Mouse (Mus musculus) kidney, embryonic 14.5 days (tissue): ENCODE measurements around the gene Prpf4b. TPM values are rescaled to one million over a fixed set of nuclear protein-coding genes. Genes with fewer than 3 reads are reported as not detected.

Experiments used
- ATAC-seq: fragments of 200-750 bp; cut with Nextera tagmentation; 2 replicates; pipeline ENCODE4 v1.8.0; 2017; ENCODE audit warnings: moderate number of reproducible peaks, mild to moderate bottlenecking, moderate TSS enrichment, moderate library complexity; ENCODE audit not compliant: low FRiP score, low TSS enrichment
- H3K27ac ChIP-seq: fragments of 300-500 bp; sonication (generic); 2 replicates; pipeline ENCODE4 v1.5.1; 2014; ENCODE audit warnings: low read depth, mild to moderate bottlenecking, low read length, moderate library complexity, mixed read lengths
- H3K27me3 ChIP-seq: fragments of 300-500 bp; sonication (generic); 2 replicates; pipeline ENCODE4 v1.6.1; 2014; ENCODE audit warnings: mild to moderate bottlenecking, low read length; ENCODE audit not compliant: control insufficient read depth, insufficient read depth
- H3K36me3 ChIP-seq: fragments of 300-500 bp; sonication (generic); 2 replicates; pipeline ENCODE4 v1.6.1; 2014; ENCODE audit warnings: low read length, mixed read lengths; ENCODE audit not compliant: control insufficient read depth, insufficient read depth
- H3K4me1 ChIP-seq: fragments of 300-500 bp; sonication (generic); 2 replicates; pipeline ENCODE4 v1.6.1; 2014; ENCODE audit warnings: low read length, mixed read lengths; ENCODE audit not compliant: control insufficient read depth, insufficient read depth
- H3K4me2 ChIP-seq: fragments of 300-500 bp; sonication (generic); replicated peaks from 2 replicates; pipeline ENCODE4 v1.6.1; 2014; ENCODE audit warnings: low read depth, mild to moderate bottlenecking, low read length
- H3K4me3 ChIP-seq: fragments of 300-500 bp; sonication (generic); 2 replicates; pipeline ENCODE4 v1.5.1; 2014; ENCODE audit warnings: mild to moderate bottlenecking, low read length
- H3K9ac ChIP-seq: fragments of 300-500 bp; sonication (generic); 2 replicates; pipeline ENCODE4 v1.6.1; 2014; ENCODE audit warnings: low read depth, mild to moderate bottlenecking, low read length, moderate library complexity
- H3K9me3 ChIP-seq: fragments of 300-500 bp; sonication (generic); 2 replicates; pipeline ENCODE4 v1.6.1; 2016; ENCODE audit warnings: low read length; ENCODE audit not compliant: control insufficient read depth
- WGBS: fragments of 180-500 bp; shearing (Covaris S2); extraction: QIAGEN DNeasy Blood & Tissue Kit; methylation state at CpG from one replicate; pipeline ENCODE4 v1.1.7; 2014; 5-methylcytosine and 5-hydroxymethylcytosine counted together
- polyA plus RNA-seq: library from polyadenylated mRNA; unstranded; fragments of >200 nt; fragmentation: Nextera tagmentation; extraction: Ambion mirVana; gene quantifications from 2 replicates; pipeline ENCODE4 v1.2.1, GENCODE M21; 2014

The Prpf4b gene
- polyA plus RNA-seq, result 66.4 and 89.3 TPM in 2 replicates

GRCm38 (mm10) chr13:34875166-34875710 is at the start of gene Prpf4b:
Gene Prpf4b, plus strand, starts transcription at chr13:34875302.
- H3K27me3 ChIP-seq, result no peaks in the 10 kb centered on the region
- ATAC-seq, result peak; percentile 80
- WGBS, result under 1% methylated on average over 40 of the region's 40 CpGs

GRCm38 (mm10) chr13:34826760-34827690 is 48.1 kb upstream of the Prpf4b start:
- Histone ChIP-seq H3K36me3 (no peaks in the 10 kb centered on the region), H3K9me3 (no peaks in the 10 kb centered on the region), H3K4me1 (no peaks in the 10 kb centered on the region), H3K4me3 (no peak overlapping the region), H3K27me3 (no peaks in the 10 kb centered on the region), H3K4me2 (no peak overlapping the region), H3K9ac (no peak overlapping the region), H3K27ac (no peak overlapping the region)
- WGBS, result 85% methylated on average over 3 of the region's 3 CpGs
- no peak for ATAC-seq

More at GRCm38 (mm10) chr13:34875166-34875710, at the start of gene Prpf4b:
- Histone ChIP-seq H3K9ac (peak within 1 kb of the TSS; percentile 95), H3K4me1 (peaks cover 14% of the 10 kb centered on the region; the same call in 1 of the 2 replicates), H3K4me2 (peak within 1 kb of the TSS; percentile 76), H3K36me3 (no peaks in the 10 kb centered on the region), H3K4me3 (peak within 1 kb of the TSS; percentile 97), H3K9me3 (no peaks in the 10 kb centered on the region), H3K27ac (peak within 1 kb of the TSS; percentile 99)

GRCm38 (mm10) chr13:34827988-34828882 is 46.9 kb upstream of the Prpf4b start:
- Histone ChIP-seq H3K4me2 (no peak overlapping the region), H3K9ac (no peak overlapping the region), H3K4me3 (no peak overlapping the region), H3K9me3 (no peaks in the 10 kb centered on the region), H3K27ac (no peak overlapping the region), H3K27me3 (no peaks in the 10 kb centered on the region), H3K4me1 (no peaks in the 10 kb centered on the region), H3K36me3 (no peaks in the 10 kb centered on the region)
- no peak for ATAC-seq
- WGBS, result 74% methylated on average over 10 of the region's 10 CpGs

GRCm38 (mm10) chr13:34842851-34843250 is 32.3 kb upstream of the Prpf4b start:
- Histone ChIP-seq H3K4me1 (no peaks in the 10 kb centered on the region), H3K4me3 (no peak overlapping the region), H3K27me3 (no peaks in the 10 kb centered on the region), H3K9me3 (no peaks in the 10 kb centered on the region), H3K27ac (no peak overlapping the region), H3K4me2 (no peak overlapping the region), H3K36me3 (no peaks in the 10 kb centered on the region), H3K9ac (no peak overlapping the region)
- 57% methylated on average over 4 of the region's 4 CpGs for WGBS
- peak; percentile 66; the same call in 1 of the 2 replicates for ATAC-seq

GRCm38 (mm10) chr13:34850759-34851158 is 24.3 kb upstream of the Prpf4b start:
- H3K27ac ChIP-seq, result no peak overlapping the region
- no peaks in the 10 kb centered on the region for H3K36me3 ChIP-seq
- 80% methylated on average over 3 of the region's 3 CpGs for WGBS
- no peaks in the 10 kb centered on the region for H3K27me3 ChIP-seq
- no peak overlapping the region for H3K9ac ChIP-seq
- no peaks in the 10 kb centered on the region for H3K4me1 ChIP-seq
- no peak for ATAC-seq
- no peak overlapping the region for H3K4me2 ChIP-seq
- H3K9me3 ChIP-seq, result peaks cover 22% of the 10 kb centered on the region
- no peak overlapping the region for H3K4me3 ChIP-seq

- H3K4me1 ChIP-seq, result no peaks in the 10 kb centered on the region
- ATAC-seq, result no peak
- H3K36me3 ChIP-seq, result no peaks in the 10 kb centered on the region
- 69% methylated on average over 5 of the region's 5 CpGs for WGBS
- no peak overlapping the region for H3K9ac ChIP-seq
- H3K27ac ChIP-seq, result no peak overlapping the region
- no peaks in the 10 kb centered on the region for H3K27me3 ChIP-seq
- H3K4me2 ChIP-seq, result no peak overlapping the region
- H3K9me3 ChIP-seq, result peaks cover 22% of the 10 kb centered on the region
- H3K4me3 ChIP-seq, result no peak overlapping the region
These were observed 23.8 kb upstream of the Prpf4b start for GRCm38 (mm10) chr13:34851191-34851784.

GRCm38 (mm10) chr13:34857526-34857925 is 17.6 kb upstream of the Prpf4b start:
- Histone ChIP-seq H3K27ac (no peak overlapping the region), H3K9ac (no peak overlapping the region), H3K4me2 (no peak overlapping the region), H3K9me3 (peaks cover 22% of the 10 kb centered on the region), H3K4me3 (no peak overlapping the region), H3K27me3 (no peaks in the 10 kb centered on the region), H3K4me1 (no peaks in the 10 kb centered on the region), H3K36me3 (no peaks in the 10 kb centered on the region)
- 37% methylated on average over 2 of the region's 2 CpGs for WGBS
- ATAC-seq, result no peak

- Histone ChIP-seq H3K9ac (no peak overlapping the region), H3K4me2 (no peak overlapping the region), H3K4me1 (no peaks in the 10 kb centered on the region), H3K36me3 (no peaks in the 10 kb centered on the region), H3K27ac (no peak overlapping the region), H3K27me3 (no peaks in the 10 kb centered on the region), H3K9me3 (peaks cover 10% of the 10 kb centered on the region), H3K4me3 (no peak overlapping the region)
- 82% methylated on average over 5 of the region's 5 CpGs for WGBS
- no peak for ATAC-seq
These were observed 15.7 kb upstream of the Prpf4b start for GRCm38 (mm10) chr13:34859406-34859805.
